Mouse (Mus musculus): Measurements from ENCODE around the gene Smtnl1.

Smtnl1 gene

GRCm38 (mm10) chr2:84822552-84822951, at the start of gene Smtnl1:
Gene Smtnl1 (minus strand): TSS chr2:84822652.
- no peak for DNase-seq (ENCODE audit: low read depth, low spot score)

- DNase-seq (ENCODE audit: low read depth, low spot score): peak; percentile 66
These were observed 48.2 kb upstream of the Smtnl1 start for GRCm38 (mm10) chr2:84870623-84871160.

DNA sequence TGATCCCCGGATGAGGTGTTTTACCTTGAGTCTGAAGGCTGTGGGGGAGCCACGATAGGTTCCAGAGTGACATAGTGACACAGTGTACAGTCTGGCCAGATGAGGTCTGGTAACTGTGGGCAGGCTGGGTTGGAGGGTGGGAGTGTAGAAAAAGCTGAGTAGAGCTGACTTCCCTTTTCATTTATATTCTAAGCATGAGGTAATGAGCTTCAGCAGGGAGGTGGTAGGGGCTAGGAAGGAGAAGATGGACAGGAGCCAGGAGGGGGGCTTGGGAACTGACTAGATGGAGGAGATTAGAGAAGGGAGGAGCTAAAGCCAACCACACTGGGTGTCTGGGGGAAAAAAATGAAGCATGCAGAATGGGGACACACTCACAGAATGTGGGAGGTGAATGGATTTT, 46.5 kb upstream of the Smtnl1 start:
- no peak for DNase-seq (ENCODE audit: low read depth, low spot score)

DNA sequence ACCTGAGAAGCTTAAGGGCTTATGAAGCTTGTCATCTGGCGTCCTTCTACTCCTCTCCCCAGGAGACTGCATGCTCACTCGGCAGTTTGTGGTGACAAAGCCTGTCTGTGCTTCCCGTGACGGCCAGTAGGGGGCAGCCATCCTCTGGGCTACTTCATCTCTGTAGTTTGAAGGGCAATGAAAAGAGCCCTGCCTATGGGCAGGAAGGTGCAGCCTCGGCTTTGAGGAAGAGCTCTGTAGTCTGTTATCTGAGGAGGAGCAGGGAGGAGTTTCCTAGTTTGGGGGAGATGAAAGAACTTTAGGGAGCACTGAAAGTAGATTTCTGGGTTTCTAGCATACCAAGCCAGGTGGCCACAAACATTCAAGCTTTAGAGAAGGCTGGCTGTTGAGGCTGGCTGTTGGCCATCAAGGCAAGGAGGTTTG, 46.1 kb upstream of the Smtnl1 start:
- peak; percentile 75 for DNase-seq (ENCODE audit: low read depth, low spot score)

GRCm38 (mm10) chr2:84865616-84866571, 43.4 kb upstream of the Smtnl1 start:
- no peak for DNase-seq (ENCODE audit: low read depth, low spot score)

- no peak for DNase-seq (ENCODE audit: low read depth, low spot score)
These were observed 39.8 kb upstream of the Smtnl1 start for GRCm38 (mm10) chr2:84862231-84862630.

- DNase-seq (ENCODE audit: low read depth, low spot score): no peak
These were observed 39.0 kb upstream of the Smtnl1 start for GRCm38 (mm10) chr2:84861430-84861829.

- no peak for DNase-seq (ENCODE audit: low read depth, low spot score)
These were observed 37.7 kb upstream of the Smtnl1 start for GRCm38 (mm10) chr2:84859991-84860780.

DNA sequence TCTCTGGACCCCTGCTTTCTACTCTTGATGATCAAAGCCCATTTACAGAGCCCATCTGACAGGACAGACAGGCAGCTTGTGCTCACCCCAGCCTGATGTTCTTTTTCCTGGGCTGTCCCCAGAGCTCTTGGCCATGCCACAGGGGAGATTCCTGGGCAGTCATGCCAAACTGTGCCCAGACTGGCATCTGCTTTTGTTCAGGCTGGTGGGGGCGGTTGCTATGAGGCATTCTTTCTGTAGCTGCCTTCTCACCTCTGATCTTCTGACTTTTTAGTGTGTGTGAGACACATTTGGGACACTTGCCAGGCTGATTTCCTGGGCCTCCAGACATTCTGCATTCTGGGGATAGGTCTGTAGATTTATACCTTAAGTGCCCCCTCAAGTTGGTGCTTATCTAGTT, 36.1 kb upstream of the Smtnl1 start:
- DNase-seq (ENCODE audit: low read depth, low spot score): no peak

- no peak for DNase-seq (ENCODE audit: low read depth, low spot score)
These were observed 33.3 kb upstream of the Smtnl1 start for GRCm38 (mm10) chr2:84855732-84856131.

GRCm38 (mm10) chr2:84851130-84852040, 28.9 kb upstream of the Smtnl1 start:
- no peak for DNase-seq (ENCODE audit: low read depth, low spot score)

DNA sequence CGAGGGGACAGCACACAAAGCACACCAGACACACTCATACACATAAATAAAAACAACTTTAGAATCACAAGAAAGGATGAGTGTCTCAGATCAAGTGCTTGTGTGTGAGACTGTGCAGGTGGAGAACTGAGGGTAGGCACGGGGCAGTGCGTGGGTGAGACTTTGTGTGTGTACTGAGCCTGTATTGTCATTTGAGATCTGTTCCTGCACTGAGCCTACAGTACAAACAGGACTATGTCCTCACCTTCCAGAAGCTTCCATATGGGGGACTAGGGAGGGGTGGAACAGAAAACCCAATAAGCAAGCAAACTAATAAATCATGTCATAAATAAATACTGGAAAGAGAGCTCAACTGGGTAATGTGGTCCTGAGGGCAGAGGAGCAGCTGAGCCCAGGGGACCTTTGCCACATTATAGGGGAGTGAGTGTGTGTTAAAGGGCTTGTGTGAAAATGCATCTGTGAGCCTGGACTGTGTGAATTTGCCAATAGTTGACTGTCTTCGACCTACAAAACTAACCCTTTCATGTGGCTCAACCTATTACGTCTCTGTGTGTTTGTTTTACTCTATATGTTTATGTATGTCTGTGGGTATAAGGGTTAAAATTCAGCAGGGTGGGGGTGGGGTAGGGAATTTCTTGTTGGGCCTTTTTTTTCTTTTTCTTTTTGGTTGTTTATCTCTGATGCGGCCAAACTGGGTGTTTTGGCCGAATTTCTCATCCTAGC, 28.1 kb upstream of the Smtnl1 start:
- DNase-seq (ENCODE audit: low read depth, low spot score): no peak

DNA sequence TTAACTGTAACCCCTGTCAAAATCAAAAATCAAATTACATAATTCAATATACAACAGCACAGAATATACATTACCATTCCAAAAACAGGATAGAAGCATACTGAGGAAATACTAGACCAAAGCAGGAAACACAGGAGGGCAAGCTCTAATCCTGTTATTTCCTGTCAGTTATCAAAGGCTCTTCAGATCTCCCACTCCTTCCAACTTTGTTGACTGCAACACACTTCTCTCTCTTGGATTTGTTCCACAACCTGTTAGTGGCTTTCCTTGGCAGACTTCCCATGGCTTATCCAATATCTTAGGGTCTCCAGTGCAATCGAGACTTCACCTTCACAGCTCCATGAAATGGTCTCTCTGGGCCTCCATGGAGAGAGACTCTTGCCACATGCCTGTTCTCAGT, 22.8 kb upstream of the Smtnl1 start:
- no peak for DNase-seq (ENCODE audit: low read depth, low spot score)

DNA sequence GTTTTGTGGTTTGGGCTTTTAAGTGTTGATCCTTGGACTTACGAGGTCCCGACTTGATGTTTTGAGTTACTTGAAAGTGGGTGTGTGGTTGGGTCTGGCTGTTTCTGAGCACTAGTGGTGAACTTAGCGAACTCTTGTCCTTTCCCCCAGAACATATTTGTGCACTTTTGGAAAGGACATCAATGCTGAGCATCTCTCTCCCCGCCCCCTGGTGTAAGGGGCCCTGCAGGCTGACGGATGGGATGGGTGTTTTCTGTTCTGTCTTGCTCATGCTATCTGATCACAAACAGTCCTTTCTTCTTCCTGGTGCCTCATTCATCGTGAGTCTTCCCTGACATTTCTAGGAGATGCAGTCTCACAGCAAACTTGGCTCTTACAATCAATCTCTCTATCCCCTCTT, 21.2 kb upstream of the Smtnl1 start:
- no peak for DNase-seq (ENCODE audit: low read depth, low spot score)

- DNase-seq (ENCODE audit: low read depth, low spot score): peak; percentile 82
These were observed 19.5 kb upstream of the Smtnl1 start for GRCm38 (mm10) chr2:84841905-84842304.

GRCm38 (mm10) chr2:84840748-84841563, 18.5 kb upstream of the Smtnl1 start:
- peak; percentile 50 for DNase-seq (ENCODE audit: low read depth, low spot score)

GRCm38 (mm10) chr2:84840016-84840747, 17.7 kb upstream of the Smtnl1 start:
- peak; percentile 56 for DNase-seq (ENCODE audit: low read depth, low spot score)

- DNase-seq (ENCODE audit: low read depth, low spot score): peak; percentile 69
These were observed 16.8 kb upstream of the Smtnl1 start for GRCm38 (mm10) chr2:84838993-84839980.
